Mouse (Mus musculus) erythroblast, embryonic 14.5 days (primary cell): Measurements from ENCODE around the gene Emc7.

ENCODE experiments used
- GATA1 ChIP-seq: IDR thresholded peaks from 2 replicates; pipeline ENCODE4 v1.6.1; 2012; ENCODE audit warnings: low read length, inconsistent platforms, mixed read lengths
- TAL1 ChIP-seq: IDR thresholded peaks from 3 replicates; pipeline ENCODE4 v1.6.1; 2012; ENCODE audit warnings: low read length, inconsistent platforms, mixed read lengths

- TF ChIP-seq GATA1 (no peak), TAL1 (no peak)
Observed at GRCm38 (mm10) chr2:112469542-112469941, 14.7 kb downstream of the Emc7 start.
